Mouse (Mus musculus): ENCODE measurements around the gene Pik3r3. TPM values are rescaled to one million over a fixed set of nuclear protein-coding genes. Genes with fewer than 3 reads are reported as not detected.
"Not testable (repeated sequence)": the region's sequence is repeated elsewhere in the genome, so short reads cannot be mapped to it uniquely, and the experiment has no call there.

Pik3r3 gene
- polyA plus RNA-seq, 1 experiment from 2014 or later, result 9.0 TPM

- no peak overlapping the region for H3K9ac ChIP-seq (ENCODE audit: low read length)
- WGBS, result 84% methylated on average over 2 of the region's 2 CpGs
- H3K4me1 ChIP-seq (ENCODE audit: control insufficient read depth, insufficient read depth, low read length), result peaks cover 9% of the 10 kb centered on the region
- H3K27me3 ChIP-seq (ENCODE audit: control insufficient read depth, insufficient read depth, low read length), result no peaks in the 10 kb centered on the region
- no peaks in the 10 kb centered on the region for H3K36me3 ChIP-seq (ENCODE audit: control insufficient read depth, insufficient read depth)
- H3K27ac ChIP-seq (ENCODE audit: low read length), result no peak overlapping the region
- ATAC-seq (replicated peaks; ENCODE audit: extremely low read depth, insufficient read depth, low FRiP score), result no peak
- H3K4me2 ChIP-seq (ENCODE audit: low read depth, low read length), result no peak overlapping the region
- H3K4me3 ChIP-seq (ENCODE audit: low read length), result no peak overlapping the region
- no peaks in the 10 kb centered on the region for H3K9me3 ChIP-seq (replicated peaks; ENCODE audit: control insufficient read depth, low read length)
Measured at GRCm38 (mm10) chr4:116215895-116216605, 5.4 kb upstream of the Pik3r3 start.

- no peak overlapping the region for H3K27ac ChIP-seq (ENCODE audit: low read length)
- H3K36me3 ChIP-seq (ENCODE audit: control insufficient read depth, insufficient read depth), result no peaks in the 10 kb centered on the region
- no peak for ATAC-seq (replicated peaks; ENCODE audit: extremely low read depth, insufficient read depth, low FRiP score)
- H3K4me3 ChIP-seq (ENCODE audit: low read length), result no peak overlapping the region
- H3K4me1 ChIP-seq (ENCODE audit: control insufficient read depth, insufficient read depth, low read length), result peaks cover 9% of the 10 kb centered on the region
- no peaks in the 10 kb centered on the region for H3K9me3 ChIP-seq (replicated peaks; ENCODE audit: control insufficient read depth, low read length)
- no peaks in the 10 kb centered on the region for H3K27me3 ChIP-seq (ENCODE audit: control insufficient read depth, insufficient read depth, low read length)
- WGBS, result 20% methylated on average over 2 of the region's 2 CpGs
- H3K9ac ChIP-seq (ENCODE audit: low read length), result no peak overlapping the region
- H3K4me2 ChIP-seq (ENCODE audit: low read depth, low read length), result no peak overlapping the region
Measured at GRCm38 (mm10) chr4:116217046-116217445, 4.4 kb upstream of the Pik3r3 start.

GRCm38 (mm10) chr4:116217661-116218060 is 3.8 kb upstream of the Pik3r3 start:
- not testable (repeated sequence) for ATAC-seq (replicated peaks; ENCODE audit: extremely low read depth, insufficient read depth, low FRiP score); H3K4me1 ChIP-seq (ENCODE audit: control insufficient read depth, insufficient read depth, low read length); H3K9me3 ChIP-seq (replicated peaks; ENCODE audit: control insufficient read depth, low read length); H3K27me3 ChIP-seq (ENCODE audit: control insufficient read depth, insufficient read depth, low read length); H3K9ac ChIP-seq (ENCODE audit: low read length); H3K36me3 ChIP-seq (ENCODE audit: control insufficient read depth, insufficient read depth); H3K4me3 ChIP-seq (ENCODE audit: low read length); H3K4me2 ChIP-seq (ENCODE audit: low read depth, low read length); H3K27ac ChIP-seq (ENCODE audit: low read length)
- WGBS, result 93% methylated on average over 1 of the region's 1 CpGs

GRCm38 (mm10) chr4:116219056-116219455 is 2.4 kb upstream of the Pik3r3 start:
- Histone ChIP-seq H3K9ac (ENCODE audit: low read length) (no peak overlapping the region), H3K27me3 (ENCODE audit: control insufficient read depth, insufficient read depth, low read length) (no peaks in the 10 kb centered on the region), H3K27ac (ENCODE audit: low read length) (no peak overlapping the region), H3K9me3 (replicated peaks; ENCODE audit: control insufficient read depth, low read length) (no peaks in the 10 kb centered on the region), H3K4me1 (ENCODE audit: control insufficient read depth, insufficient read depth, low read length) (peaks cover 12% of the 10 kb centered on the region), H3K36me3 (ENCODE audit: control insufficient read depth, insufficient read depth) (no peaks in the 10 kb centered on the region), H3K4me2 (ENCODE audit: low read depth, low read length) (no peak overlapping the region), H3K4me3 (ENCODE audit: low read length) (no peak overlapping the region)
- no peak for ATAC-seq (replicated peaks; ENCODE audit: extremely low read depth, insufficient read depth, low FRiP score)
- 85% methylated on average over 1 of the region's 1 CpGs for WGBS

- ATAC-seq (replicated peaks; ENCODE audit: extremely low read depth, insufficient read depth, low FRiP score), result no peak
- Histone ChIP-seq H3K9ac (ENCODE audit: low read length) (peak overlapping the region; percentile 95), H3K4me2 (ENCODE audit: low read depth, low read length) (peak overlapping the region; percentile 75), H3K27me3 (ENCODE audit: control insufficient read depth, insufficient read depth, low read length) (no peaks in the 10 kb centered on the region), H3K4me3 (ENCODE audit: low read length) (peak overlapping the region; percentile 87), H3K9me3 (replicated peaks; ENCODE audit: control insufficient read depth, low read length) (no peaks in the 10 kb centered on the region), H3K4me1 (ENCODE audit: control insufficient read depth, insufficient read depth, low read length) (peaks cover 12% of the 10 kb centered on the region), H3K27ac (ENCODE audit: low read length) (peak overlapping the region; percentile 99), H3K36me3 (ENCODE audit: control insufficient read depth, insufficient read depth) (no peaks in the 10 kb centered on the region)
- WGBS, result 19% methylated on average over 6 of the region's 6 CpGs
Measured at GRCm38 (mm10) chr4:116220071-116220650, 1.3 kb upstream of the Pik3r3 start.

- 1% methylated on average over 19 of the region's 26 CpGs for WGBS
- peak overlapping the region; percentile 87 for H3K4me3 ChIP-seq (ENCODE audit: low read length)
- peak overlapping the region; percentile 99 for H3K27ac ChIP-seq (ENCODE audit: low read length)
- ATAC-seq (replicated peaks; ENCODE audit: extremely low read depth, insufficient read depth, low FRiP score), result peak; percentile 47
- peak overlapping the region; percentile 75 for H3K4me2 ChIP-seq (ENCODE audit: low read depth, low read length)
- peaks cover 12% of the 10 kb centered on the region for H3K4me1 ChIP-seq (ENCODE audit: control insufficient read depth, insufficient read depth, low read length)
- H3K36me3 ChIP-seq (ENCODE audit: control insufficient read depth, insufficient read depth), result no peaks in the 10 kb centered on the region
- no peaks in the 10 kb centered on the region for H3K9me3 ChIP-seq (replicated peaks; ENCODE audit: control insufficient read depth, low read length)
- H3K9ac ChIP-seq (ENCODE audit: low read length), result peak overlapping the region; percentile 95
- H3K27me3 ChIP-seq (ENCODE audit: control insufficient read depth, insufficient read depth, low read length), result no peaks in the 10 kb centered on the region
Measured at GRCm38 (mm10) chr4:116220780-116221139, 658 bp upstream of the Pik3r3 start.

- Histone ChIP-seq H3K27me3 (ENCODE audit: control insufficient read depth, insufficient read depth, low read length) (no peaks in the 10 kb centered on the region), H3K36me3 (ENCODE audit: control insufficient read depth, insufficient read depth) (no peaks in the 10 kb centered on the region), H3K4me2 (ENCODE audit: low read depth, low read length) (peak overlapping the region; percentile 68), H3K27ac (ENCODE audit: low read length) (peak overlapping the region; percentile 98), H3K9me3 (replicated peaks; ENCODE audit: control insufficient read depth, low read length) (no peaks in the 10 kb centered on the region), H3K9ac (ENCODE audit: low read length) (peak overlapping the region; percentile 87), H3K4me3 (ENCODE audit: low read length) (peak overlapping the region; percentile 87), H3K4me1 (ENCODE audit: control insufficient read depth, insufficient read depth, low read length) (peaks cover 6% of the 10 kb centered on the region)
- WGBS, result under 1% methylated on average over 23 of the region's 23 CpGs
- no peak for ATAC-seq (replicated peaks; ENCODE audit: extremely low read depth, insufficient read depth, low FRiP score)
Measured at GRCm38 (mm10) chr4:116221996-116222842, 801 bp downstream of the Pik3r3 start.

GRCm38 (mm10) chr4:116222843-116223119 is 1.4 kb downstream of the Pik3r3 start:
- 8% methylated on average over 6 of the region's 6 CpGs for WGBS
- no peak for ATAC-seq (replicated peaks; ENCODE audit: extremely low read depth, insufficient read depth, low FRiP score)
- no peaks in the 10 kb centered on the region for H3K9me3 ChIP-seq (replicated peaks; ENCODE audit: control insufficient read depth, low read length)
- H3K4me3 ChIP-seq (ENCODE audit: low read length), result peak overlapping the region; percentile 87
- H3K4me2 ChIP-seq (ENCODE audit: low read depth, low read length), result peak overlapping the region; percentile 68
- no peaks in the 10 kb centered on the region for H3K27me3 ChIP-seq (ENCODE audit: control insufficient read depth, insufficient read depth, low read length)
- H3K4me1 ChIP-seq (ENCODE audit: control insufficient read depth, insufficient read depth, low read length), result peaks cover 6% of the 10 kb centered on the region
- H3K9ac ChIP-seq (ENCODE audit: low read length), result peak overlapping the region; percentile 87
- H3K36me3 ChIP-seq (ENCODE audit: control insufficient read depth, insufficient read depth), result no peaks in the 10 kb centered on the region
- H3K27ac ChIP-seq (ENCODE audit: low read length), result peak overlapping the region; percentile 98; the same call in 1 of the 2 replicates

GRCm38 (mm10) chr4:116243377-116243776 is 22.0 kb downstream of the Pik3r3 start:
- Histone ChIP-seq H3K4me2 (ENCODE audit: low read depth, low read length) (no peak overlapping the region), H3K9me3 (replicated peaks; ENCODE audit: control insufficient read depth, low read length) (no peaks in the 10 kb centered on the region), H3K36me3 (ENCODE audit: control insufficient read depth, insufficient read depth) (no peaks in the 10 kb centered on the region), H3K27me3 (ENCODE audit: control insufficient read depth, insufficient read depth, low read length) (no peaks in the 10 kb centered on the region), H3K4me1 (ENCODE audit: control insufficient read depth, insufficient read depth, low read length) (no peaks in the 10 kb centered on the region), H3K27ac (ENCODE audit: low read length) (no peak overlapping the region), H3K9ac (ENCODE audit: low read length) (no peak overlapping the region), H3K4me3 (ENCODE audit: low read length) (no peak overlapping the region)
- ATAC-seq (replicated peaks; ENCODE audit: extremely low read depth, insufficient read depth, low FRiP score), result no peak
- WGBS, result 76% methylated on average over 3 of the region's 3 CpGs

Data from heart, embryonic 16.5 days (tissue).